Mouse (Mus musculus): ENCODE data around the gene Pfas. TPM values are rescaled to one million over a fixed set of nuclear protein-coding genes. Genes with fewer than 3 reads are reported as not detected.
A peak's percentile ranks its signal among the peaks of the same experiment; 100 is the strongest.

Pfas gene
- polyA plus RNA-seq, 2 experiments, result 22.0 to 27.0 TPM

- no peak overlapping the region for H3K9ac ChIP-seq (ENCODE audit: low read depth, low read length, severe bottlenecking)
- DNase-seq (ENCODE audit: low spot score) (no peak), ATAC-seq (ENCODE audit: low FRiP score, low read depth) (no peak)
- H3K4me3 ChIP-seq (replicated peaks; ENCODE audit: low read length), result no peak overlapping the region
- H3K27ac ChIP-seq (replicated peaks; ENCODE audit: low read depth, low read length), result no peak overlapping the region
- no peaks in the 10 kb centered on the region for H3K9me3 ChIP-seq (ENCODE audit: control insufficient read depth, low read length)
- H3K27me3 ChIP-seq (ENCODE audit: control insufficient read depth, insufficient read depth, low read length), result no peaks in the 10 kb centered on the region
- no peak overlapping the region for H3K4me2 ChIP-seq (replicated peaks; ENCODE audit: low read depth, low read length, severe bottlenecking)
- H3K4me1 ChIP-seq (ENCODE audit: control insufficient read depth, insufficient read depth, low read length), result peaks cover 14% of the 10 kb centered on the region
- H3K36me3 ChIP-seq (ENCODE audit: control insufficient read depth, insufficient read depth, low read length), result peaks cover 77% of the 10 kb centered on the region
- no peak for TF ChIP-seq POLR2A (IDR thresholded peaks at IDR 0.05; ENCODE audit: borderline replicate concordance, extremely low read depth, insufficient read depth, insufficient read length)
- WGBS, result 70% methylated on average over 9 of the region's 9 CpGs
Observed at GRCm38 (mm10) chr11:69033552-69033951, 25.3 kb upstream of the Pfas start.

- no peak overlapping the region for H3K27ac ChIP-seq (replicated peaks; ENCODE audit: low read depth, low read length)
- 79% methylated on average over 2 of the region's 2 CpGs for WGBS
- no peak for TF ChIP-seq POLR2A (IDR thresholded peaks at IDR 0.05; ENCODE audit: borderline replicate concordance, extremely low read depth, insufficient read depth, insufficient read length)
- no peaks in the 10 kb centered on the region for H3K27me3 ChIP-seq (ENCODE audit: control insufficient read depth, insufficient read depth, low read length)
- H3K4me1 ChIP-seq (ENCODE audit: control insufficient read depth, insufficient read depth, low read length), result no peaks in the 10 kb centered on the region
- H3K36me3 ChIP-seq (ENCODE audit: control insufficient read depth, insufficient read depth, low read length), result peaks cover 97% of the 10 kb centered on the region
- no peak overlapping the region for H3K4me3 ChIP-seq (replicated peaks; ENCODE audit: low read length)
- DNase-seq (ENCODE audit: low spot score) (no peak), ATAC-seq (ENCODE audit: low FRiP score, low read depth) (no peak)
- H3K9ac ChIP-seq (ENCODE audit: low read depth, low read length, severe bottlenecking), result no peak overlapping the region
- no peak overlapping the region for H3K4me2 ChIP-seq (replicated peaks; ENCODE audit: low read depth, low read length, severe bottlenecking)
- no peaks in the 10 kb centered on the region for H3K9me3 ChIP-seq (ENCODE audit: control insufficient read depth, low read length)
Observed at GRCm38 (mm10) chr11:69028805-69029204, 20.5 kb upstream of the Pfas start.

GRCm38 (mm10) chr11:69026562-69026961 lies 18.3 kb upstream of the Pfas start:
- H3K4me1 ChIP-seq (ENCODE audit: control insufficient read depth, insufficient read depth, low read length), result no peaks in the 10 kb centered on the region
- no peak for ATAC-seq (ENCODE audit: low FRiP score, low read depth)
- no peaks in the 10 kb centered on the region for H3K9me3 ChIP-seq (ENCODE audit: control insufficient read depth, low read length)
- WGBS, result 96% methylated on average over 3 of the region's 3 CpGs
- DNase-seq (ENCODE audit: low spot score), result no peak
- peaks cover 99% of the 10 kb centered on the region for H3K36me3 ChIP-seq (ENCODE audit: control insufficient read depth, insufficient read depth, low read length)
- H3K9ac ChIP-seq (ENCODE audit: low read depth, low read length, severe bottlenecking), result no peak overlapping the region
- H3K27ac ChIP-seq (replicated peaks; ENCODE audit: low read depth, low read length), result no peak overlapping the region
- TF ChIP-seq POLR2A (IDR thresholded peaks at IDR 0.05; ENCODE audit: borderline replicate concordance, extremely low read depth, insufficient read depth, insufficient read length), result no peak
- H3K4me2 ChIP-seq (replicated peaks; ENCODE audit: low read depth, low read length, severe bottlenecking), result no peak overlapping the region
- H3K27me3 ChIP-seq (ENCODE audit: control insufficient read depth, insufficient read depth, low read length), result no peaks in the 10 kb centered on the region
- H3K4me3 ChIP-seq (replicated peaks; ENCODE audit: low read length), result no peak overlapping the region

GRCm38 (mm10) chr11:69020691-69021090 lies 12.4 kb upstream of the Pfas start:
- H3K27ac ChIP-seq (replicated peaks; ENCODE audit: low read depth, low read length), result no peak overlapping the region
- no peaks in the 10 kb centered on the region for H3K27me3 ChIP-seq (ENCODE audit: control insufficient read depth, insufficient read depth, low read length)
- H3K36me3 ChIP-seq (ENCODE audit: control insufficient read depth, insufficient read depth, low read length), result peaks cover 49% of the 10 kb centered on the region
- no peaks in the 10 kb centered on the region for H3K9me3 ChIP-seq (ENCODE audit: control insufficient read depth, low read length)
- H3K9ac ChIP-seq (ENCODE audit: low read depth, low read length, severe bottlenecking), result no peak overlapping the region
- no peak overlapping the region for H3K4me2 ChIP-seq (replicated peaks; ENCODE audit: low read depth, low read length, severe bottlenecking)
- H3K4me1 ChIP-seq (ENCODE audit: control insufficient read depth, insufficient read depth, low read length), result peaks cover 8% of the 10 kb centered on the region
- H3K4me3 ChIP-seq (replicated peaks; ENCODE audit: low read length), result no peak overlapping the region
- ATAC-seq (ENCODE audit: low FRiP score, low read depth) (no peak), DNase-seq (ENCODE audit: low spot score) (no peak)
- no peak for TF ChIP-seq POLR2A (IDR thresholded peaks at IDR 0.05; ENCODE audit: borderline replicate concordance, extremely low read depth, insufficient read depth, insufficient read length)

- H3K4me3 ChIP-seq (replicated peaks; ENCODE audit: low read length), result peak overlapping the region; percentile 54
- H3K4me2 ChIP-seq (replicated peaks; ENCODE audit: low read depth, low read length, severe bottlenecking), result peak overlapping the region; percentile 69
- no peaks in the 10 kb centered on the region for H3K9me3 ChIP-seq (ENCODE audit: control insufficient read depth, low read length)
- WGBS, result 69% methylated on average over 3 of the region's 3 CpGs
- H3K36me3 ChIP-seq (ENCODE audit: control insufficient read depth, insufficient read depth, low read length), result peaks cover 10% of the 10 kb centered on the region
- peak overlapping the region; percentile 86 for H3K9ac ChIP-seq (ENCODE audit: low read depth, low read length, severe bottlenecking)
- H3K4me1 ChIP-seq (ENCODE audit: control insufficient read depth, insufficient read depth, low read length), result peaks cover 8% of the 10 kb centered on the region
- no peak for TF ChIP-seq POLR2A (IDR thresholded peaks at IDR 0.05; ENCODE audit: borderline replicate concordance, extremely low read depth, insufficient read depth, insufficient read length)
- ATAC-seq (ENCODE audit: low FRiP score, low read depth) (no peak), DNase-seq (ENCODE audit: low spot score) (no peak)
- H3K27me3 ChIP-seq (ENCODE audit: control insufficient read depth, insufficient read depth, low read length), result no peaks in the 10 kb centered on the region
- H3K27ac ChIP-seq (replicated peaks; ENCODE audit: low read depth, low read length), result peak overlapping the region; percentile 88
Observed at GRCm38 (mm10) chr11:69016755-69017154, 8.5 kb upstream of the Pfas start.

Measured in limb, embryonic 14.5 days (tissue).